ENCODE assay signal across 26 mouse cellular contexts in genomic region chr13:57656606-57657005, GRCm38 (mm10).
DNase-seq lines count a peak whose midpoint lies in the region; ATAC-seq and TF ChIP-seq lines count a peak whose summit lies in the region.
"Had no signal": no experiment of that assay in that cellular context is flagged by ENCODE, and none has a peak within 500 bp of the region (broad histone marks: within the 10 kb centered on the region; RNA-seq: fewer than 3 reads in every experiment).

No protein-coding gene starts in this region.

- TF ChIP-seq CTCF in lung, postnatal 0 days (IDR thresholded peaks at IDR 0.05): no peak

- WGBS in heart, embryonic 11.5 days (ENCODE audit: insufficient replicate concordance): 72% methylated on average over 8 of the region's 8 CpGs
- 61% methylated on average over 8 of the region's 8 CpGs for WGBS in lung, postnatal 0 days
- 64% methylated on average over 8 of the region's 8 CpGs for WGBS in intestine, embryonic 15.5 days

- no peak overlapping the region for H3K4me2 ChIP-seq in heart, embryonic 11.5 days
- H3K4me2 ChIP-seq in lung, postnatal 0 days (replicated peaks; ENCODE audit: low read depth, low read length): no peak overlapping the region
- no peak overlapping the region for H3K4me2 ChIP-seq in intestine, embryonic 15.5 days (replicated peaks)
- H3K4me2 ChIP-seq: heart, embryonic 13.5 days; hindbrain, embryonic 15.5 days; liver, embryonic 15.5 days; lung, embryonic 15.5 days; midbrain, embryonic 11.5 days had no signal

- H3K27me3 ChIP-seq in heart, embryonic 11.5 days (ENCODE audit: control insufficient read depth, insufficient read depth, low read length): 0 out of 2 replicates have a peak, but pooled peaks cover 5% of the 10 kb centered on the region
- H3K27me3 ChIP-seq in lung, postnatal 0 days (replicated peaks; ENCODE audit: insufficient read depth, low read length): no peaks in the 10 kb centered on the region
- H3K27me3 ChIP-seq in intestine, embryonic 15.5 days (replicated peaks): no peaks in the 10 kb centered on the region
- H3K27me3 ChIP-seq: CH12.LX; heart, embryonic 13.5 days; hindbrain, embryonic 15.5 days; liver, embryonic 15.5 days; lung, embryonic 15.5 days had no signal

- intact Hi-C loops in heart, postnatal 14 days (cut with DNase I): no loop called here

- H3K27ac ChIP-seq in heart, embryonic 11.5 days (ENCODE audit: low read depth, low read length): no peak overlapping the region
- no peak overlapping the region for H3K27ac ChIP-seq in lung, postnatal 0 days (ENCODE audit: low read length)
- H3K27ac ChIP-seq in intestine, embryonic 15.5 days: no peak overlapping the region
- H3K27ac ChIP-seq: embryonic facial prominence, embryonic 10.5 days; forebrain, embryonic 10.5 days; heart, embryonic 13.5 days; hindbrain, embryonic 15.5 days; liver, embryonic 15.5 days; lung, embryonic 15.5 days; stomach, postnatal 0 days had no signal

- H3K9ac ChIP-seq in heart, embryonic 11.5 days (ENCODE audit: low read depth, low read length): no peak overlapping the region
- no peak overlapping the region for H3K9ac ChIP-seq in lung, postnatal 0 days (replicated peaks; ENCODE audit: low read depth)
- no peak overlapping the region for H3K9ac ChIP-seq in intestine, embryonic 15.5 days
- H3K9ac ChIP-seq: heart, embryonic 13.5 days; hindbrain, embryonic 15.5 days; liver, embryonic 15.5 days; lung, embryonic 15.5 days had no signal

- peak; percentile 3 to 8 for DNase-seq in heart, postnatal 14 days
- DNase-seq in lung, postnatal 4 days: peak; percentile 6 to 46
- DNase-seq in lung, postnatal 0 days (ENCODE audit: low spot score): no peak
- peak; percentile 70 for DNase-seq in adrenal gland, adult 8-10 months
- DNase-seq in adrenal gland, postnatal 36 days: peak; percentile 37 to 82
- DNase-seq: B cell, adult 2 months; cerebellum, adult 11-12 months; cerebellum, postnatal 10 days; gastrocnemius, postnatal 10 days; kidney, adult 8-10 months; layer of hippocampus, adult 9-11 months; right cerebral cortex, postnatal 14 days had no signal

- no peak overlapping the region for H3K4me3 ChIP-seq in heart, embryonic 11.5 days (ENCODE audit: low read depth, low read length)
- H3K4me3 ChIP-seq in lung, postnatal 0 days (ENCODE audit: low read depth, low read length): no peak overlapping the region
- H3K4me3 ChIP-seq in intestine, embryonic 15.5 days (replicated peaks): no peak overlapping the region
- H3K4me3 ChIP-seq: embryonic facial prominence, embryonic 10.5 days; forebrain, embryonic 10.5 days; heart, embryonic 13.5 days; hindbrain, embryonic 15.5 days; liver, embryonic 15.5 days; lung, embryonic 15.5 days had no signal

- peaks cover 11% of the 10 kb centered on the region; the same call in 1 of the 2 replicates for H3K4me1 ChIP-seq in heart, embryonic 11.5 days (ENCODE audit: control insufficient read depth, insufficient read depth, low read length)
- no peaks in the 10 kb centered on the region for H3K4me1 ChIP-seq in lung, postnatal 0 days (ENCODE audit: insufficient read depth, low read depth, low read length)
- H3K4me1 ChIP-seq in intestine, embryonic 15.5 days (replicated peaks): no peaks in the 10 kb centered on the region
- H3K4me1 ChIP-seq: lung, embryonic 15.5 days had no signal

- no peak for ATAC-seq in heart, embryonic 11.5 days (replicated peaks; ENCODE audit: insufficient number of reproducible peaks, low FRiP score, low TSS enrichment)
- no peak for ATAC-seq in lung, postnatal 0 days
- ATAC-seq in intestine, embryonic 15.5 days: no peak
- ATAC-seq: forebrain, embryonic 16.5 days; Patski had no signal

- H3K9me3 ChIP-seq in heart, embryonic 11.5 days (replicated peaks; ENCODE audit: control insufficient read depth, low read length): no peaks in the 10 kb centered on the region
- no peaks in the 10 kb centered on the region for H3K9me3 ChIP-seq in lung, postnatal 0 days (ENCODE audit: low read length)
- H3K9me3 ChIP-seq in intestine, embryonic 15.5 days: no peaks in the 10 kb centered on the region
- H3K9me3 ChIP-seq: embryonic facial prominence, embryonic 10.5 days; forebrain, embryonic 10.5 days; heart, embryonic 13.5 days; hindbrain, embryonic 15.5 days; liver, embryonic 15.5 days; lung, embryonic 15.5 days had no signal

- TF ChIP-seq EP300 in lung, postnatal 0 days (IDR thresholded peaks at IDR 0.05): no peak

- H3K36me3 ChIP-seq in heart, embryonic 11.5 days (ENCODE audit: control insufficient read depth, insufficient read depth, low read length): no peaks in the 10 kb centered on the region
- no peaks in the 10 kb centered on the region for H3K36me3 ChIP-seq in lung, postnatal 0 days (ENCODE audit: insufficient read depth, low read length)
- no peaks in the 10 kb centered on the region for H3K36me3 ChIP-seq in intestine, embryonic 15.5 days
- H3K36me3 ChIP-seq: embryonic facial prominence, embryonic 10.5 days; forebrain, embryonic 10.5 days; G1E; heart, embryonic 13.5 days; hindbrain, embryonic 15.5 days; liver, embryonic 15.5 days; lung, embryonic 15.5 days had no signal
